Mouse (Mus musculus): ENCODE measurements around the gene Cacng1. TPM values are rescaled to one million over a fixed set of nuclear protein-coding genes. Genes with fewer than 3 reads are reported as not detected.

The Cacng1 gene
- total RNA-seq, 1 experiment: 0.22 TPM

DNA sequence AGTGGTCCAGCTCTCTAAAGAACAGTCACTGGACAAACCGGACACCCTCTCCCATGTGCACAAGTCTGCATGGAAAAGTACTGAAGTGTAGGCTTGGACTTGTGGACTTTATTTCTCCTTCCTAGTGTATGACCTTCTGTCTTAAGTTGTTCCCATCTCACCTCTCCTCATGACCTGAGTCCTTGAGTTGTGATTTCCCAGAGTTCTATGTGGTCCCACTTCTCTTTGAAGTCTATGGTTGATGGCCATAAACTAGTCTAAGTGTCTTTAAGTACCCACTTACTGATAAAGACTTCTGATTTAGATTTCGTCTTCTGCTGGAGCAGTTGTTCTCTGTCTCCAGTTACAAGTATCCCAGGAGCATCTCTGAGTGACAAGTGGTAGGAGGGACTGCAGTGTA lies 48.8 kb downstream of the Cacng1 start:
- Histone ChIP-seq H3K4me1 (ENCODE audit: control insufficient read depth in 2 of 2, insufficient read depth in 2 of 2, low read length in 2 of 2, poor library complexity in 1 of 2) (peaks cover 0 to 2% of the 10 kb centered on the region in 2 experiments; a peak in 1 of 4 replicates), H3K36me3 (ENCODE audit: control insufficient read depth, insufficient read depth, low read length, poor library complexity, severe bottlenecking) (peaks cover 39% of the 10 kb centered on the region), H3K27ac (ENCODE audit: insufficient read depth, low read depth, low read length, poor library complexity, severe bottlenecking) (no peak overlapping the region), H3K4me3 (ENCODE audit: insufficient read depth in 1 of 2, low read depth in 1 of 2, low read length in 2 of 2, poor library complexity in 1 of 2, severe bottlenecking in 1 of 2) (no peak overlapping the region), H3K9me3 (ENCODE audit: control insufficient read depth, insufficient read depth, low read depth, low read length) (no peaks in the 10 kb centered on the region), H3K9ac (ENCODE audit: insufficient read depth, low read depth, low read length, poor library complexity, severe bottlenecking) (no peak overlapping the region)
- in situ Hi-C loops (cut with MboI; ENCODE audit: low sequenced_read_pairs in 2 of 2, unreplicated experiment in 2 of 2): no loop called here
- DNase-seq (ENCODE audit: low read depth, low spot score): no peak
- TF ChIP-seq CHD2 (IDR thresholded peaks at IDR 0.05; ENCODE audit: low read depth, low read length) (no peak), MAFK (IDR thresholded peaks at IDR 0.05; ENCODE audit: insufficient read depth, low read depth, low read length) (no peak), ZNF384 (IDR thresholded peaks at IDR 0.05; ENCODE audit: low read depth, low read length) (no peak), HCFC1 (IDR thresholded peaks at IDR 0.05; ENCODE audit: borderline replicate concordance, insufficient read depth, low read length) (no peak), ZC3H11A (IDR thresholded peaks at IDR 0.05; ENCODE audit: borderline replicate concordance, low read depth, low read length) (no peak)

DNA sequence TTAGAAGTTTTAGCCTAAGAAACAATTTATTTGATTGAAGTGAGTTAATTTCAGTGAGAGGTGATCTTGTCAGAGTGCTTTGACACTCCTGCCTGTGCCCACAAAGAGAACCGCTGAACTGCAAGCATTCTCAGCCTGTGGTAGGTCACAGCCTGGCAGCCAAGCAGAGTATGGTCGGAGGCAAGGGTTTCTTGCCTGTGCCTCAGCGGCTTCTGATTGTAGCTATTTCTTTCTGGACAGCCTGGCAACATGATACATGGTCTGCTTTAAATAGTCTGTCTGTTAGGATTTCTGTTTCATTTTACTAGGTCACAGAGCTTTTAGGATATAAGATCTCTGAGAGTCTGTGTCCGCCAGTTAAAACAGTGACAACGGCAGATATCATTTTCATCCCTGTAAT lies 53.7 kb downstream of the Cacng1 start:
- H3K36me3 ChIP-seq (ENCODE audit: control insufficient read depth, insufficient read depth, low read length, poor library complexity, severe bottlenecking): peaks cover 18% of the 10 kb centered on the region

DNA sequence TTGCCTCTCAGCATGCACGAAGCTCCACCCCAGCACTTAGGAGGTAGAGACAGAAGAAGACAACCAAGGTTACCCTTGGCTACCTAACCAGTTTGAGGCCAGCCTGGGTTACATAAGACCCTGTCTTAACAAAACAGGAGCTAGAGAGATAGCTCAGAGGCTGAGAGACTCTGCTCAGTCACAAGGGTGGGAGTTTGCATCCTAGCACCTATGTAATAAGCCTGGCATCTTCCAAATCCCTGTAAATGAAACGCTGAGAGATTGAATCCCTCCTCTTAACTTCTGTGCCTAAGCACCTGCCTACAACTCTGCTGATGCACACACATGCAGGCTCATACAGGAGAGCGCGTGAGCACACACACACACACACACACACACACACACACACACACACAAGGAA lies 55.9 kb downstream of the Cacng1 start:
- TF ChIP-seq ZNF384 (IDR thresholded peaks at IDR 0.05; ENCODE audit: low read depth, low read length) (no peak), MAFK (IDR thresholded peaks at IDR 0.05; ENCODE audit: insufficient read depth, low read depth, low read length) (no peak), CHD2 (IDR thresholded peaks at IDR 0.05; ENCODE audit: low read depth, low read length) (no peak), HCFC1 (IDR thresholded peaks at IDR 0.05; ENCODE audit: borderline replicate concordance, insufficient read depth, low read length) (no peak), ZC3H11A (IDR thresholded peaks at IDR 0.05; ENCODE audit: borderline replicate concordance, low read depth, low read length) (no peak)
- no peaks in the 10 kb centered on the region for H3K9me3 ChIP-seq (ENCODE audit: control insufficient read depth, insufficient read depth, low read depth, low read length)
- peaks cover 26% of the 10 kb centered on the region for H3K36me3 ChIP-seq (ENCODE audit: control insufficient read depth, insufficient read depth, low read length, poor library complexity, severe bottlenecking)
- H3K9ac ChIP-seq (ENCODE audit: insufficient read depth, low read depth, low read length, poor library complexity, severe bottlenecking): no peak overlapping the region
- no peaks in the 10 kb centered on the region for H3K4me1 ChIP-seq (ENCODE audit: control insufficient read depth in 2 of 2, insufficient read depth in 2 of 2, low read length in 2 of 2, poor library complexity in 1 of 2)
- no peak overlapping the region for H3K27ac ChIP-seq (ENCODE audit: insufficient read depth, low read depth, low read length, poor library complexity, severe bottlenecking)
- in situ Hi-C loops (cut with MboI; ENCODE audit: low sequenced_read_pairs in 2 of 2, unreplicated experiment in 2 of 2): no loop called here
- DNase-seq (ENCODE audit: low read depth, low spot score): no peak
- H3K4me3 ChIP-seq (ENCODE audit: insufficient read depth in 1 of 2, low read depth in 1 of 2, low read length in 2 of 2, poor library complexity in 1 of 2, severe bottlenecking in 1 of 2): no peak overlapping the region

More for the DNA sequence above, 53.7 kb downstream of the Cacng1 start:
- TF ChIP-seq ZC3H11A (IDR thresholded peaks at IDR 0.05; ENCODE audit: borderline replicate concordance, low read depth, low read length): no peak
- no peak for TF ChIP-seq HCFC1 (IDR thresholded peaks at IDR 0.05; ENCODE audit: borderline replicate concordance, insufficient read depth, low read length)
- no peak for TF ChIP-seq MAFK (IDR thresholded peaks at IDR 0.05; ENCODE audit: insufficient read depth, low read depth, low read length)
- TF ChIP-seq CHD2 (IDR thresholded peaks at IDR 0.05; ENCODE audit: low read depth, low read length): no peak
- TF ChIP-seq ZNF384 (IDR thresholded peaks at IDR 0.05; ENCODE audit: low read depth, low read length): no peak
- Histone ChIP-seq H3K9ac (ENCODE audit: insufficient read depth, low read depth, low read length, poor library complexity, severe bottlenecking) (no peak overlapping the region), H3K4me1 (ENCODE audit: control insufficient read depth in 2 of 2, insufficient read depth in 2 of 2, low read length in 2 of 2, poor library complexity in 1 of 2) (no peaks in the 10 kb centered on the region), H3K9me3 (ENCODE audit: control insufficient read depth, insufficient read depth, low read depth, low read length) (no peaks in the 10 kb centered on the region), H3K27ac (ENCODE audit: insufficient read depth, low read depth, low read length, poor library complexity, severe bottlenecking) (no peak overlapping the region), H3K4me3 (ENCODE audit: insufficient read depth in 1 of 2, low read depth in 1 of 2, low read length in 2 of 2, poor library complexity in 1 of 2, severe bottlenecking in 1 of 2) (no peak overlapping the region)
- in situ Hi-C loops (cut with MboI; ENCODE audit: low sequenced_read_pairs in 2 of 2, unreplicated experiment in 2 of 2): no loop called here
- DNase-seq (ENCODE audit: low read depth, low spot score): no peak

DNA sequence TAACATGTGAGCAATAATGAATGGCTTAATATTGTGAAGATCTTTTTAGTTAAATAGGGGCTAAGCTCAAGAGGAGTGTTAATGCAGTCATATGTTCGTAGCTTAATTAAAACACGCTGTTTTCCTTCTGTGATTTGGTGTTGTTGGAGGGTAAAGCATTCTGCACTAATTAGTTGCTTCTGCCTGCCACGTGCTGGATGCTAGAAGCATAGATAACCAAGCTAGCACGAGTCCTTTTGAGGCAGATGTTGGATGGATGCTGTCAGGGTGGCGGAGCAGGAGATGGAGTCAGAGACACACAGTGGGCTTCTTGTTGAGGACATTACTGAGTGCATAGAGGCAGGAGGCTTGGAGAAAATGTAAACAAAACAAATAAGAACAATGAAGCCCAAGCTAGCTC lies 59.2 kb downstream of the Cacng1 start:
- DNase-seq (ENCODE audit: low read depth, low spot score): no peak
- in situ Hi-C loops (cut with MboI; ENCODE audit: low sequenced_read_pairs in 2 of 2, unreplicated experiment in 2 of 2): no loop called here
- Histone ChIP-seq H3K36me3 (ENCODE audit: control insufficient read depth, insufficient read depth, low read length, poor library complexity, severe bottlenecking) (peaks cover 28% of the 10 kb centered on the region), H3K27ac (ENCODE audit: insufficient read depth, low read depth, low read length, poor library complexity, severe bottlenecking) (no peak overlapping the region), H3K4me1 (ENCODE audit: control insufficient read depth in 2 of 2, insufficient read depth in 2 of 2, low read length in 2 of 2, poor library complexity in 1 of 2) (no peaks in the 10 kb centered on the region), H3K9me3 (ENCODE audit: control insufficient read depth, insufficient read depth, low read depth, low read length) (no peaks in the 10 kb centered on the region), H3K4me3 (ENCODE audit: insufficient read depth in 1 of 2, low read depth in 1 of 2, low read length in 2 of 2, poor library complexity in 1 of 2, severe bottlenecking in 1 of 2) (no peak overlapping the region), H3K9ac (ENCODE audit: insufficient read depth, low read depth, low read length, poor library complexity, severe bottlenecking) (no peak overlapping the region)
- no peak for TF ChIP-seq MAFK (IDR thresholded peaks at IDR 0.05; ENCODE audit: insufficient read depth, low read depth, low read length)
- no peak for TF ChIP-seq ZC3H11A (IDR thresholded peaks at IDR 0.05; ENCODE audit: borderline replicate concordance, low read depth, low read length)
- TF ChIP-seq CHD2 (IDR thresholded peaks at IDR 0.05; ENCODE audit: low read depth, low read length): no peak
- no peak for TF ChIP-seq HCFC1 (IDR thresholded peaks at IDR 0.05; ENCODE audit: borderline replicate concordance, insufficient read depth, low read length)
- no peak for TF ChIP-seq ZNF384 (IDR thresholded peaks at IDR 0.05; ENCODE audit: low read depth, low read length)

DNA sequence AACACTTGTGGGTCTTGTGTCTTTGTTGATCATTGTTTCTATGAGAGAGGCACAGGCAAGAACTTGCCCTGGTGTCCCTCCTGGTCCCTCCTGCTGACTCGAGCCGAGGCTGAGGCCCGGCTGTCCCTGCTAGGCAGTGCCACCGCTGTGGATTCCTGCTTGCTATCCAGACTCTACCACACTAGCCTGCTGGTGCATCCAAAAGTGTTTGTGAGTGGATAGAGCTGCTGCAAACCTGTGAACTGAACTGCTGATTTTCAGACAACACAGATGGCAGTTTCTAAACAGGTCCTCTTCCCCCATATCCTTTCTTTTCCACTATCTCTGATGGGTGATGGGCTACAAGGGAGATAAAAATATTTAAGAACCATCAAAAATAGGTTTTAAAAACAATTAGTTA lies 60.8 kb downstream of the Cacng1 start:
- H3K4me3 ChIP-seq (ENCODE audit: insufficient read depth in 1 of 2, low read depth in 1 of 2, low read length in 2 of 2, poor library complexity in 1 of 2, severe bottlenecking in 1 of 2): no peak overlapping the region
- DNase-seq (ENCODE audit: low read depth, low spot score): no peak
- no peaks in the 10 kb centered on the region for H3K4me1 ChIP-seq (ENCODE audit: control insufficient read depth in 2 of 2, insufficient read depth in 2 of 2, low read length in 2 of 2, poor library complexity in 1 of 2)
- no peak overlapping the region for H3K9ac ChIP-seq (ENCODE audit: insufficient read depth, low read depth, low read length, poor library complexity, severe bottlenecking)
- TF ChIP-seq ZC3H11A (IDR thresholded peaks at IDR 0.05; ENCODE audit: borderline replicate concordance, low read depth, low read length) (no peak), HCFC1 (IDR thresholded peaks at IDR 0.05; ENCODE audit: borderline replicate concordance, insufficient read depth, low read length) (no peak), CHD2 (IDR thresholded peaks at IDR 0.05; ENCODE audit: low read depth, low read length) (no peak), ZNF384 (IDR thresholded peaks at IDR 0.05; ENCODE audit: low read depth, low read length) (no peak), MAFK (IDR thresholded peaks at IDR 0.05; ENCODE audit: insufficient read depth, low read depth, low read length) (no peak)
- H3K27ac ChIP-seq (ENCODE audit: insufficient read depth, low read depth, low read length, poor library complexity, severe bottlenecking): no peak overlapping the region
- H3K9me3 ChIP-seq (ENCODE audit: control insufficient read depth, insufficient read depth, low read depth, low read length): no peaks in the 10 kb centered on the region
- in situ Hi-C loops (cut with MboI; ENCODE audit: low sequenced_read_pairs in 2 of 2, unreplicated experiment in 2 of 2): no loop called here
- H3K36me3 ChIP-seq (ENCODE audit: control insufficient read depth, insufficient read depth, low read length, poor library complexity, severe bottlenecking): peaks cover 23% of the 10 kb centered on the region

Measured in ES-E14 (cell line).